Mouse (Mus musculus): ENCODE results near the gene Plxna4. TPM values are rescaled to one million over a fixed set of nuclear protein-coding genes. Genes with fewer than 3 reads are reported as not detected.

Gene Plxna4
- polyA plus RNA-seq, 1 experiment from 2014 or later: 10.6 TPM

GRCm38 (mm10) chr6:32439434-32439833 lies 148.6 kb downstream of the Plxna4 start:
- no peak for ATAC-seq (ENCODE audit: insufficient number of reproducible peaks, insufficient read depth, low FRiP score, low read depth)
- H3K27ac ChIP-seq (replicated peaks in 1 of 2; ENCODE audit: control insufficient read depth in 1 of 2, insufficient read depth in 1 of 2, low read depth in 2 of 2, low read length in 2 of 2): no peak overlapping the region
- H3K9me3 ChIP-seq (ENCODE audit: control insufficient read depth, low read length): no peaks in the 10 kb centered on the region
- H3K4me2 ChIP-seq (ENCODE audit: low read length): no peak overlapping the region
- no peak overlapping the region for H3K9ac ChIP-seq (ENCODE audit: low read length)
- no peak overlapping the region for H3K4me3 ChIP-seq (ENCODE audit: control insufficient read depth in 1 of 2, insufficient read depth in 1 of 2, low read depth in 1 of 2, low read length in 2 of 2)
- no peaks in the 10 kb centered on the region for H3K36me3 ChIP-seq (ENCODE audit: control insufficient read depth, insufficient read depth, low read length)
- WGBS: 62% methylated on average over 2 of the region's 2 CpGs
- H3K27me3 ChIP-seq (ENCODE audit: control insufficient read depth, insufficient read depth, low read length): no peaks in the 10 kb centered on the region
- peaks cover 17 to 34% of the 10 kb centered on the region in 2 experiments for H3K4me1 ChIP-seq (ENCODE audit: control insufficient read depth in 2 of 2, insufficient read depth in 2 of 2, low read length in 2 of 2)

- no peaks in the 10 kb centered on the region for H3K36me3 ChIP-seq (ENCODE audit: control insufficient read depth, insufficient read depth, low read length)
- no peak overlapping the region for H3K9ac ChIP-seq (ENCODE audit: low read length)
- H3K4me1 ChIP-seq (ENCODE audit: control insufficient read depth in 2 of 2, insufficient read depth in 2 of 2, low read length in 2 of 2): peaks cover 20 to 34% of the 10 kb centered on the region in 2 experiments
- no peak; the same call in 1 of the 2 replicates for ATAC-seq (ENCODE audit: insufficient number of reproducible peaks, insufficient read depth, low FRiP score, low read depth)
- H3K27me3 ChIP-seq (ENCODE audit: control insufficient read depth, insufficient read depth, low read length): no peaks in the 10 kb centered on the region
- H3K4me3 ChIP-seq (ENCODE audit: control insufficient read depth in 1 of 2, insufficient read depth in 1 of 2, low read depth in 1 of 2, low read length in 2 of 2): no peak overlapping the region
- peak overlapping the region in 1 of 2 experiments; percentile 20; a peak in 2 of 4 replicates for H3K27ac ChIP-seq (replicated peaks in 1 of 2; ENCODE audit: control insufficient read depth in 1 of 2, insufficient read depth in 1 of 2, low read depth in 2 of 2, low read length in 2 of 2)
- H3K4me2 ChIP-seq (ENCODE audit: low read length): no peak overlapping the region
- WGBS: 18% methylated on average over 6 of the region's 6 CpGs
- H3K9me3 ChIP-seq (ENCODE audit: control insufficient read depth, low read length): no peaks in the 10 kb centered on the region
Observed at GRCm38 (mm10) chr6:32437219-32437618, 150.8 kb downstream of the Plxna4 start.

GRCm38 (mm10) chr6:32423124-32423523 lies 164.9 kb downstream of the Plxna4 start:
- Histone ChIP-seq H3K9me3 (ENCODE audit: control insufficient read depth, low read length) (no peaks in the 10 kb centered on the region), H3K27ac (replicated peaks in 1 of 2; ENCODE audit: control insufficient read depth in 1 of 2, insufficient read depth in 1 of 2, low read depth in 2 of 2, low read length in 2 of 2) (no peak overlapping the region), H3K4me2 (ENCODE audit: low read length) (no peak overlapping the region), H3K4me3 (ENCODE audit: control insufficient read depth in 1 of 2, insufficient read depth in 1 of 2, low read depth in 1 of 2, low read length in 2 of 2) (no peak overlapping the region), H3K9ac (ENCODE audit: low read length) (no peak overlapping the region), H3K36me3 (ENCODE audit: control insufficient read depth, insufficient read depth, low read length) (no peaks in the 10 kb centered on the region), H3K4me1 (ENCODE audit: control insufficient read depth in 2 of 2, insufficient read depth in 2 of 2, low read length in 2 of 2) (peaks cover 2 to 7% of the 10 kb centered on the region in 2 experiments), H3K27me3 (ENCODE audit: control insufficient read depth, insufficient read depth, low read length) (no peaks in the 10 kb centered on the region)
- ATAC-seq (ENCODE audit: insufficient number of reproducible peaks, insufficient read depth, low FRiP score, low read depth): no peak
- 84% methylated on average over 2 of the region's 2 CpGs for WGBS

GRCm38 (mm10) chr6:32420610-32421009 lies 167.4 kb downstream of the Plxna4 start:
- Histone ChIP-seq H3K4me2 (ENCODE audit: low read length) (no peak overlapping the region), H3K27ac (replicated peaks in 1 of 2; ENCODE audit: control insufficient read depth in 1 of 2, insufficient read depth in 1 of 2, low read depth in 2 of 2, low read length in 2 of 2) (no peak overlapping the region), H3K27me3 (ENCODE audit: control insufficient read depth, insufficient read depth, low read length) (no peaks in the 10 kb centered on the region), H3K9me3 (ENCODE audit: control insufficient read depth, low read length) (no peaks in the 10 kb centered on the region), H3K9ac (ENCODE audit: low read length) (no peak overlapping the region), H3K36me3 (ENCODE audit: control insufficient read depth, insufficient read depth, low read length) (no peaks in the 10 kb centered on the region), H3K4me3 (ENCODE audit: control insufficient read depth in 1 of 2, insufficient read depth in 1 of 2, low read depth in 1 of 2, low read length in 2 of 2) (no peak overlapping the region), H3K4me1 (ENCODE audit: control insufficient read depth in 2 of 2, insufficient read depth in 2 of 2, low read length in 2 of 2) (peaks cover 2 to 7% of the 10 kb centered on the region in 2 experiments)
- WGBS: 89% methylated on average over 3 of the region's 3 CpGs
- no peak for ATAC-seq (ENCODE audit: insufficient number of reproducible peaks, insufficient read depth, low FRiP score, low read depth)

GRCm38 (mm10) chr6:32417351-32417750 lies 170.6 kb downstream of the Plxna4 start:
- Histone ChIP-seq H3K27me3 (ENCODE audit: control insufficient read depth, insufficient read depth, low read length) (no peaks in the 10 kb centered on the region), H3K36me3 (ENCODE audit: control insufficient read depth, insufficient read depth, low read length) (no peaks in the 10 kb centered on the region), H3K4me2 (ENCODE audit: low read length) (no peak overlapping the region), H3K4me3 (ENCODE audit: control insufficient read depth in 1 of 2, insufficient read depth in 1 of 2, low read depth in 1 of 2, low read length in 2 of 2) (no peak overlapping the region), H3K4me1 (ENCODE audit: control insufficient read depth in 2 of 2, insufficient read depth in 2 of 2, low read length in 2 of 2) (peaks cover 7 to 10% of the 10 kb centered on the region in 2 experiments), H3K9me3 (ENCODE audit: control insufficient read depth, low read length) (no peaks in the 10 kb centered on the region), H3K27ac (replicated peaks in 1 of 2; ENCODE audit: control insufficient read depth in 1 of 2, insufficient read depth in 1 of 2, low read depth in 2 of 2, low read length in 2 of 2) (no peak overlapping the region), H3K9ac (ENCODE audit: low read length) (no peak overlapping the region)
- ATAC-seq (ENCODE audit: insufficient number of reproducible peaks, insufficient read depth, low FRiP score, low read depth): no peak
- WGBS: 75% methylated on average over 4 of the region's 4 CpGs

GRCm38 (mm10) chr6:32411325-32411724 lies 176.7 kb downstream of the Plxna4 start:
- H3K27ac ChIP-seq (replicated peaks in 1 of 2; ENCODE audit: control insufficient read depth in 1 of 2, insufficient read depth in 1 of 2, low read depth in 2 of 2, low read length in 2 of 2): no peak overlapping the region
- ATAC-seq (ENCODE audit: insufficient number of reproducible peaks, insufficient read depth, low FRiP score, low read depth): no peak
- no peak overlapping the region for H3K4me2 ChIP-seq (ENCODE audit: low read length)
- H3K4me1 ChIP-seq (ENCODE audit: control insufficient read depth in 2 of 2, insufficient read depth in 2 of 2, low read length in 2 of 2): peaks cover 21 to 22% of the 10 kb centered on the region in 2 experiments; a peak in 3 of 4 replicates
- H3K27me3 ChIP-seq (ENCODE audit: control insufficient read depth, insufficient read depth, low read length): no peaks in the 10 kb centered on the region
- H3K4me3 ChIP-seq (ENCODE audit: control insufficient read depth in 1 of 2, insufficient read depth in 1 of 2, low read depth in 1 of 2, low read length in 2 of 2): no peak overlapping the region
- no peaks in the 10 kb centered on the region for H3K36me3 ChIP-seq (ENCODE audit: control insufficient read depth, insufficient read depth, low read length)
- 71% methylated on average over 5 of the region's 5 CpGs for WGBS
- no peak overlapping the region for H3K9ac ChIP-seq (ENCODE audit: low read length)
- H3K9me3 ChIP-seq (ENCODE audit: control insufficient read depth, low read length): no peaks in the 10 kb centered on the region

- WGBS: 29% methylated on average over 1 of the region's 1 CpGs
- Histone ChIP-seq H3K4me3 (ENCODE audit: control insufficient read depth in 1 of 2, insufficient read depth in 1 of 2, low read depth in 1 of 2, low read length in 2 of 2) (no peak overlapping the region), H3K36me3 (ENCODE audit: control insufficient read depth, insufficient read depth, low read length) (no peaks in the 10 kb centered on the region), H3K27ac (replicated peaks in 1 of 2; ENCODE audit: control insufficient read depth in 1 of 2, insufficient read depth in 1 of 2, low read depth in 2 of 2, low read length in 2 of 2) (no peak overlapping the region), H3K4me1 (ENCODE audit: control insufficient read depth in 2 of 2, insufficient read depth in 2 of 2, low read length in 2 of 2) (peaks cover 21 to 22% of the 10 kb centered on the region in 2 experiments; a peak in 3 of 4 replicates), H3K4me2 (ENCODE audit: low read length) (no peak overlapping the region), H3K9ac (ENCODE audit: low read length) (no peak overlapping the region; the same call in 1 of the 2 replicates), H3K27me3 (ENCODE audit: control insufficient read depth, insufficient read depth, low read length) (no peaks in the 10 kb centered on the region), H3K9me3 (ENCODE audit: control insufficient read depth, low read length) (no peaks in the 10 kb centered on the region)
- no peak for ATAC-seq (ENCODE audit: insufficient number of reproducible peaks, insufficient read depth, low FRiP score, low read depth)
Observed at GRCm38 (mm10) chr6:32409625-32410024, 178.4 kb downstream of the Plxna4 start.

GRCm38 (mm10) chr6:32407574-32408185 lies 180.3 kb downstream of the Plxna4 start:
- no peak for ATAC-seq (ENCODE audit: insufficient number of reproducible peaks, insufficient read depth, low FRiP score, low read depth)
- no peak overlapping the region for H3K4me3 ChIP-seq (ENCODE audit: control insufficient read depth in 1 of 2, insufficient read depth in 1 of 2, low read depth in 1 of 2, low read length in 2 of 2)
- no peak overlapping the region for H3K9ac ChIP-seq (ENCODE audit: low read length)
- no peaks in the 10 kb centered on the region for H3K36me3 ChIP-seq (ENCODE audit: control insufficient read depth, insufficient read depth, low read length)
- WGBS: 67% methylated on average over 8 of the region's 8 CpGs
- no peak overlapping the region for H3K4me2 ChIP-seq (ENCODE audit: low read length)
- no peak overlapping the region for H3K27ac ChIP-seq (replicated peaks in 1 of 2; ENCODE audit: control insufficient read depth in 1 of 2, insufficient read depth in 1 of 2, low read depth in 2 of 2, low read length in 2 of 2)
- H3K4me1 ChIP-seq (ENCODE audit: control insufficient read depth in 2 of 2, insufficient read depth in 2 of 2, low read length in 2 of 2): peaks cover 21 to 24% of the 10 kb centered on the region in 2 experiments; a peak in 3 of 4 replicates
- H3K27me3 ChIP-seq (ENCODE audit: control insufficient read depth, insufficient read depth, low read length): no peaks in the 10 kb centered on the region
- no peaks in the 10 kb centered on the region for H3K9me3 ChIP-seq (ENCODE audit: control insufficient read depth, low read length)
